Mouse (Mus musculus): ENCODE results near the gene Lsamp. TPM values are rescaled to one million over a fixed set of nuclear protein-coding genes. Genes with fewer than 3 reads are reported as not detected.
"Not testable (repeated sequence)": the region's sequence is repeated elsewhere in the genome, so short reads cannot be mapped to it uniquely, and the experiment has no call there.

Lsamp gene
- total and polyA plus RNA-seq, 2 experiments from 2014 or later = 0.61 to 0.95 TPM

DNA sequence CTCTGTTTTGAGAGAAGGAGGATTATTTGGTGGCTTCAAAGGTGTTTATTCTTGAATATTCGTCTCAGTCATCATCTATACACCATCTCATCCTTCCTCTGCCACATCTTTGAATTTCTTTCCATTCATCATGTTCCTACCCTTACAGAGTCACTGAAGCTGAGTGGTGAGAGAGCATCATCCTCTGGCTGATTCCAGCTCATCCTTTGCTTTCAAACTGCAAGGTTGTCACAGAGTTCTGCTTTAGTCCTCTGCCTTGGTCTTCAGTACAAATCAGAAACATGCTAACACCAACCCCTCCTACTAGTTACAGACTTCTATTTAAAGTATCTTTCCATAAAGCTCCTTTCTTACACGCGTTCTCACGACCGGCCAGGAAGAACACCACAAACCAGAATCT, 2018.8 kb downstream of the Lsamp start:
- Histone ChIP-seq H3K4me3 (ENCODE audit: low read depth, low read length) (no peak overlapping the region), H3K27me3 (ENCODE audit: control insufficient read depth, insufficient read depth, low read length) (no peaks in the 10 kb centered on the region), H3K27ac (ENCODE audit: low read depth) (no peak overlapping the region), H3K9me3 (replicated peaks; ENCODE audit: control insufficient read depth, low read length) (no peaks in the 10 kb centered on the region), H3K36me3 (replicated peaks; ENCODE audit: control insufficient read depth, insufficient read depth, low read length) (no peaks in the 10 kb centered on the region), H3K4me2 (ENCODE audit: low read depth, low read length) (no peak overlapping the region), H3K4me1 (ENCODE audit: control insufficient read depth, insufficient read depth) (no peaks in the 10 kb centered on the region), H3K9ac (replicated peaks; ENCODE audit: low read depth, low read length) (no peak overlapping the region)
- WGBS = 83% methylated on average over 5 of the region's 5 CpGs
- no peak for TF ChIP-seq EP300 (IDR thresholded peaks at IDR 0.05; ENCODE audit: low read depth)
- TF ChIP-seq CTCF (IDR thresholded peaks at IDR 0.05; ENCODE audit: low read depth) = no peak
- DNase-seq (ENCODE audit: low spot score) = no peak
- no peak for ATAC-seq (ENCODE audit: insufficient read depth, low read depth)

GRCm38 (mm10) chr16:42003506-42003905, 2019.3 kb downstream of the Lsamp start:
- not testable (repeated sequence) for H3K4me3 ChIP-seq (ENCODE audit: low read depth, low read length); H3K9me3 ChIP-seq (replicated peaks; ENCODE audit: control insufficient read depth, low read length); H3K4me2 ChIP-seq (ENCODE audit: low read depth, low read length); H3K4me1 ChIP-seq (ENCODE audit: control insufficient read depth, insufficient read depth); H3K27ac ChIP-seq (ENCODE audit: low read depth); H3K27me3 ChIP-seq (ENCODE audit: control insufficient read depth, insufficient read depth, low read length); ATAC-seq (ENCODE audit: insufficient read depth, low read depth); DNase-seq (ENCODE audit: low spot score); H3K36me3 ChIP-seq (replicated peaks; ENCODE audit: control insufficient read depth, insufficient read depth, low read length); H3K9ac ChIP-seq (replicated peaks; ENCODE audit: low read depth, low read length)
- WGBS = 86% methylated on average over 8 of the region's 11 CpGs

DNA sequence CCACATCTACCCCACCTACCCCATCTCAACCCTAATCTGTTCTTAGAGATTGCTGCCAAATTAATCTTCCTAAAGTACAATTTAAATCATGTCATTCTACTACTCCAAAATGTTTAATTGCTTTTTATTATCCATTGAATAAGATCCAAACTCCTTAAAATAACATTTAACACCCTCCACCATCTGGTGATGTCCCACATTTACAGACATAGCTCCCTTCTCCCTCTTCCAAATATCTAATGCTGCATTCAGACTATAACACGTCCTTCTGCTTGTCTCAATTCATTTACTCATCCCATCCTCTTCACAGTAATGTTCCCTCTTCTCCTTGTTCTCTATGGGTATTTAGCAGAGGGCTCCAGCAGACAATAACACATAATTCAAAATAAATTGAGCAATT, 2020.0 kb downstream of the Lsamp start:
- Histone ChIP-seq H3K9me3 (replicated peaks; ENCODE audit: control insufficient read depth, low read length) (no peaks in the 10 kb centered on the region), H3K4me3 (ENCODE audit: low read depth, low read length) (no peak overlapping the region), H3K4me1 (ENCODE audit: control insufficient read depth, insufficient read depth) (no peaks in the 10 kb centered on the region), H3K27me3 (ENCODE audit: control insufficient read depth, insufficient read depth, low read length) (no peaks in the 10 kb centered on the region), H3K36me3 (replicated peaks; ENCODE audit: control insufficient read depth, insufficient read depth, low read length) (no peaks in the 10 kb centered on the region), H3K27ac (ENCODE audit: low read depth) (no peak overlapping the region), H3K9ac (replicated peaks; ENCODE audit: low read depth, low read length) (no peak overlapping the region), H3K4me2 (ENCODE audit: low read depth, low read length) (no peak overlapping the region)
- TF ChIP-seq CTCF (IDR thresholded peaks at IDR 0.05; ENCODE audit: low read depth) (no peak), EP300 (IDR thresholded peaks at IDR 0.05; ENCODE audit: low read depth) (no peak)
- DNase-seq (ENCODE audit: low spot score) = no peak
- ATAC-seq (ENCODE audit: insufficient read depth, low read depth) = no peak
- WGBS = 62% methylated on average over 1 of the region's 1 CpGs

DNA sequence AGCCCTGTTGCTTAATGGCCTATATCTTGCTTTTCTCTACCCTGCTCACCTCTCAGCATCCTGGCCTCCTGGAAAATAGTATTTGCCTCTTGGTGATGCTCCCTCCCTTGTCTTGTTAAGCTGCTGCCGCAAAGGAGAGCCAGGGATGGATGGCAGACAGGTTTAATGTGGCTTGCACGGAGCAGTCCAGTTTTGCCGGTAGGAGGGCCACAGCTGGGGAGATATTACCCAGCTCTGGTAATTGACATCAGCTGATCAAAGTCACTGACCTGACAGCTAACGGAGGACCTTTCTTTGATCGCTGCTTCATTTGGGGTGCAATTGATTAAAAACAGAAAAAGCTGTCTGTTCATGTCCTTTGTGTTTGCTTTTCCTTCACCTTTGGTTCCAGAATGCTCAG, 2030.8 kb downstream of the Lsamp start:
- H3K27me3 ChIP-seq (ENCODE audit: control insufficient read depth, insufficient read depth, low read length) = no peaks in the 10 kb centered on the region
- no peak overlapping the region for H3K9ac ChIP-seq (replicated peaks; ENCODE audit: low read depth, low read length)
- TF ChIP-seq EP300 (IDR thresholded peaks at IDR 0.05; ENCODE audit: low read depth) (no peak), CTCF (IDR thresholded peaks at IDR 0.05; ENCODE audit: low read depth) (no peak)
- no peaks in the 10 kb centered on the region for H3K4me1 ChIP-seq (ENCODE audit: control insufficient read depth, insufficient read depth)
- no peaks in the 10 kb centered on the region for H3K9me3 ChIP-seq (replicated peaks; ENCODE audit: control insufficient read depth, low read length)
- ATAC-seq (ENCODE audit: insufficient read depth, low read depth) = no peak
- DNase-seq (ENCODE audit: low spot score) = no peak
- H3K27ac ChIP-seq (ENCODE audit: low read depth) = no peak overlapping the region
- no peaks in the 10 kb centered on the region for H3K36me3 ChIP-seq (replicated peaks; ENCODE audit: control insufficient read depth, insufficient read depth, low read length)
- H3K4me2 ChIP-seq (ENCODE audit: low read depth, low read length) = no peak overlapping the region
- no peak overlapping the region for H3K4me3 ChIP-seq (ENCODE audit: low read depth, low read length)
- 58% methylated on average over 5 of the region's 5 CpGs for WGBS

- H3K4me1 ChIP-seq (ENCODE audit: control insufficient read depth, insufficient read depth) = no peaks in the 10 kb centered on the region
- no peaks in the 10 kb centered on the region for H3K36me3 ChIP-seq (replicated peaks; ENCODE audit: control insufficient read depth, insufficient read depth, low read length)
- no peak overlapping the region for H3K9ac ChIP-seq (replicated peaks; ENCODE audit: low read depth, low read length)
- DNase-seq (ENCODE audit: low spot score) = no peak
- H3K9me3 ChIP-seq (replicated peaks; ENCODE audit: control insufficient read depth, low read length) = no peaks in the 10 kb centered on the region
- TF ChIP-seq EP300 (IDR thresholded peaks at IDR 0.05; ENCODE audit: low read depth) (no peak), CTCF (IDR thresholded peaks at IDR 0.05; ENCODE audit: low read depth) (no peak)
- no peak overlapping the region for H3K4me3 ChIP-seq (ENCODE audit: low read depth, low read length)
- H3K4me2 ChIP-seq (ENCODE audit: low read depth, low read length) = no peak overlapping the region
- WGBS = 47% methylated on average over 3 of the region's 3 CpGs
- H3K27me3 ChIP-seq (ENCODE audit: control insufficient read depth, insufficient read depth, low read length) = no peaks in the 10 kb centered on the region
- H3K27ac ChIP-seq (ENCODE audit: low read depth) = no peak overlapping the region
- ATAC-seq (ENCODE audit: insufficient read depth, low read depth) = no peak
Measured at GRCm38 (mm10) chr16:42015443-42015842, 2031.3 kb downstream of the Lsamp start.

GRCm38 (mm10) chr16:42016791-42017643, 2032.9 kb downstream of the Lsamp start:
- Histone ChIP-seq H3K27me3 (ENCODE audit: control insufficient read depth, insufficient read depth, low read length) (no peaks in the 10 kb centered on the region), H3K27ac (ENCODE audit: low read depth) (no peak overlapping the region), H3K4me3 (ENCODE audit: low read depth, low read length) (no peak overlapping the region), H3K36me3 (replicated peaks; ENCODE audit: control insufficient read depth, insufficient read depth, low read length) (no peaks in the 10 kb centered on the region), H3K4me1 (ENCODE audit: control insufficient read depth, insufficient read depth) (no peaks in the 10 kb centered on the region), H3K9ac (replicated peaks; ENCODE audit: low read depth, low read length) (no peak overlapping the region), H3K9me3 (replicated peaks; ENCODE audit: control insufficient read depth, low read length) (no peaks in the 10 kb centered on the region), H3K4me2 (ENCODE audit: low read depth, low read length) (no peak overlapping the region)
- TF ChIP-seq EP300 (IDR thresholded peaks at IDR 0.05; ENCODE audit: low read depth) (no peak), CTCF (IDR thresholded peaks at IDR 0.05; ENCODE audit: low read depth) (no peak)
- DNase-seq (ENCODE audit: low spot score) (no peak), ATAC-seq (ENCODE audit: insufficient read depth, low read depth) (no peak)
- 84% methylated on average over 9 of the region's 9 CpGs for WGBS
